Mouse (Mus musculus) E14TG2a.4 (cell line): ENCODE data around the gene Kcnd2.

Source experiments
- H3K27me3 ChIP-seq: 2 replicates; pipeline ENCODE4 v1.6.1; 2014; ENCODE audit warnings: low read length, control low read depth; ENCODE audit not compliant: insufficient read depth
- H3K36me3 ChIP-seq: 2 replicates; pipeline ENCODE4 v1.6.1; 2014; ENCODE audit warnings: low read length, control low read depth; ENCODE audit not compliant: insufficient read depth
- H3K4me1 ChIP-seq: replicated peaks from 2 replicates; pipeline ENCODE4 v1.6.1; 2014; ENCODE audit warnings: low read depth, low read length, control low read depth
- H3K4me3 ChIP-seq: replicated peaks from 2 replicates; pipeline ENCODE4 v1.5.1; 2014; ENCODE audit warnings: mild to moderate bottlenecking, low read length
- H3K9me3 ChIP-seq: 2 replicates; pipeline ENCODE4 v1.6.1; 2014; ENCODE audit warnings: low read length, control low read depth
- CTCF ChIP-seq: conservative IDR thresholded peaks from 2 replicates; pipeline ENCODE4 v1.5.1; 2014; ENCODE audit warnings: low read length
- NANOG ChIP-seq: IDR thresholded peaks from 2 replicates; pipeline ENCODE4 v1.6.1; 2014; ENCODE audit warnings: borderline replicate concordance, low read length, mixed read lengths
- POU5F1 ChIP-seq: IDR thresholded peaks from 2 replicates; pipeline ENCODE4 v1.6.1; 2014; ENCODE audit warnings: low read length, borderline replicate concordance

The Kcnd2 gene

GRCm38 (mm10) chr6:21701131-21701530 lies 485.8 kb downstream of the Kcnd2 start:
- Histone ChIP-seq H3K36me3 (no peaks in the 10 kb centered on the region), H3K4me1 (no peaks in the 10 kb centered on the region), H3K4me3 (no peak overlapping the region), H3K27me3 (no peaks in the 10 kb centered on the region), H3K9me3 (no peaks in the 10 kb centered on the region)
- no peak for TF ChIP-seq CTCF

GRCm38 (mm10) chr6:21709228-21709627 lies 493.9 kb downstream of the Kcnd2 start:
- Histone ChIP-seq H3K4me3 (no peak overlapping the region), H3K36me3 (no peaks in the 10 kb centered on the region), H3K27me3 (no peaks in the 10 kb centered on the region), H3K9me3 (no peaks in the 10 kb centered on the region), H3K4me1 (no peaks in the 10 kb centered on the region)
- TF ChIP-seq NANOG (no peak), CTCF (peak; percentile 82)

- no peak for TF ChIP-seq NANOG
- H3K27me3 ChIP-seq = no peaks in the 10 kb centered on the region
- H3K4me3 ChIP-seq = no peak overlapping the region
- H3K36me3 ChIP-seq = no peaks in the 10 kb centered on the region
- H3K4me1 ChIP-seq = no peaks in the 10 kb centered on the region
- H3K9me3 ChIP-seq = no peaks in the 10 kb centered on the region
Observed at GRCm38 (mm10) chr6:21719121-21719520, 503.8 kb downstream of the Kcnd2 start.

GRCm38 (mm10) chr6:21722238-21722637 lies 506.9 kb downstream of the Kcnd2 start:
- Histone ChIP-seq H3K4me3 (no peak overlapping the region), H3K27me3 (no peaks in the 10 kb centered on the region), H3K4me1 (no peaks in the 10 kb centered on the region), H3K36me3 (no peaks in the 10 kb centered on the region), H3K9me3 (no peaks in the 10 kb centered on the region)
- TF ChIP-seq NANOG (no peak), POU5F1 (no peak), CTCF (no peak)

GRCm38 (mm10) chr6:21740606-21741005 lies 525.3 kb downstream of the Kcnd2 start:
- Histone ChIP-seq H3K36me3 (no peaks in the 10 kb centered on the region), H3K4me1 (no peaks in the 10 kb centered on the region), H3K27me3 (no peaks in the 10 kb centered on the region), H3K4me3 (no peak overlapping the region), H3K9me3 (no peaks in the 10 kb centered on the region)
- TF ChIP-seq POU5F1 (no peak), CTCF (no peak), NANOG (no peak)

- Histone ChIP-seq H3K4me3 (no peak overlapping the region), H3K9me3 (no peaks in the 10 kb centered on the region), H3K4me1 (no peaks in the 10 kb centered on the region), H3K27me3 (no peaks in the 10 kb centered on the region), H3K36me3 (no peaks in the 10 kb centered on the region)
- TF ChIP-seq NANOG (no peak), CTCF (no peak), POU5F1 (no peak)
Observed at GRCm38 (mm10) chr6:21744615-21745266, 529.4 kb downstream of the Kcnd2 start.

GRCm38 (mm10) chr6:21747536-21747935 lies 532.2 kb downstream of the Kcnd2 start:
- TF ChIP-seq POU5F1 (no peak), CTCF (no peak), NANOG (no peak)

GRCm38 (mm10) chr6:21767787-21768221 lies 552.5 kb downstream of the Kcnd2 start:
- Histone ChIP-seq H3K4me3 (no peak overlapping the region), H3K4me1 (no peaks in the 10 kb centered on the region)
- TF ChIP-seq POU5F1 = no peak
- TF ChIP-seq NANOG = no peak
- no peak for TF ChIP-seq CTCF

More at GRCm38 (mm10) chr6:21747536-21747935, 532.2 kb downstream of the Kcnd2 start:
- no peaks in the 10 kb centered on the region for H3K36me3 ChIP-seq
- no peak overlapping the region for H3K4me3 ChIP-seq
- no peaks in the 10 kb centered on the region for H3K27me3 ChIP-seq
- no peaks in the 10 kb centered on the region for H3K9me3 ChIP-seq
- no peaks in the 10 kb centered on the region for H3K4me1 ChIP-seq

GRCm38 (mm10) chr6:21768745-21769446 lies 553.6 kb downstream of the Kcnd2 start:
- H3K36me3 ChIP-seq = no peaks in the 10 kb centered on the region
- TF ChIP-seq NANOG (no peak), POU5F1 (no peak), CTCF (no peak)
- no peaks in the 10 kb centered on the region for H3K9me3 ChIP-seq
- H3K4me1 ChIP-seq = no peaks in the 10 kb centered on the region
- H3K27me3 ChIP-seq = no peaks in the 10 kb centered on the region
- no peak overlapping the region for H3K4me3 ChIP-seq

More at GRCm38 (mm10) chr6:21767787-21768221, 552.5 kb downstream of the Kcnd2 start:
- Histone ChIP-seq H3K9me3 (no peaks in the 10 kb centered on the region), H3K27me3 (no peaks in the 10 kb centered on the region), H3K36me3 (no peaks in the 10 kb centered on the region)
